Mouse (Mus musculus): ENCODE data around the gene Vwa7.

DNA sequence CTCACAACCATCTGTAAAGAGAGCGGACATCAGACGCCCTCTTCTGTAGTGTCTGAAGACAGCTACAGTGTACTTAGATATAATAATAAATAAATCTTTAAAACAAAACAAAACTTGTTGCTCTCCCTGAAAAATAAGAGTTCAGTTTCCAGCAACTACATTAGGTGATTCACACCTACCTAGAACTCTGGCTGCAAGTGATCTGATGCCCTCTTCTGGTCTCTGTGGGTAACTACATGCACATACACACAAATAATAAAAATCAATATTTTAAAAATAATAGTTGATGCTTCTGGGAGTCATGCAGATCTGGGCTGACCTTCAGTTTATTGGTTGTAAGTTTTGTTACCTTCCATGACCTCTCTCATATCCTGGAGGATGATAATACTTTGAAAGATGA lies 32.2 kb upstream of the Vwa7 start:
- TF ChIP-seq POLR2A (IDR thresholded peaks at IDR 0.05; ENCODE audit: borderline replicate concordance, control insufficient read depth, low read depth, low read length), result no peak
- no peak for TF ChIP-seq CTCF (IDR thresholded peaks at IDR 0.05; ENCODE audit: control insufficient read depth, insufficient read depth, low read length)

Data from bone marrow, adult 2 months (tissue).